Mouse (Mus musculus) heart, embryonic 16.5 days (tissue): ENCODE results near the gene Oard1. TPM values are rescaled to one million over a fixed set of nuclear protein-coding genes. Genes with fewer than 3 reads are reported as not detected.

ENCODE experiments used
- ATAC-seq: fragments of 200-750 bp; cut with Nextera tagmentation; replicated peaks from 2 replicates; pipeline ENCODE4 v1.8.0; 2017; ENCODE audit warnings: moderate number of reproducible peaks; ENCODE audit not compliant: insufficient read depth, low FRiP score; ENCODE audit errors: extremely low read depth
- H3K27ac ChIP-seq: fragments of 300-500 bp; sonication (generic); 2 replicates; pipeline ENCODE4 v1.5.1; 2014; ENCODE audit warnings: mild to moderate bottlenecking, low read length, control low read depth, moderate library complexity
- H3K27me3 ChIP-seq: fragments of 300-500 bp; sonication (generic); 2 replicates; pipeline ENCODE4 v1.6.1; 2014; ENCODE audit warnings: low read length, mixed read lengths; ENCODE audit not compliant: control insufficient read depth, insufficient read depth
- H3K36me3 ChIP-seq: fragments of 300-500 bp; sonication (generic); 2 replicates; pipeline ENCODE4 v1.6.1; 2014; ENCODE audit not compliant: control insufficient read depth, insufficient read depth
- H3K4me1 ChIP-seq: fragments of 300-500 bp; sonication (generic); 2 replicates; pipeline ENCODE4 v1.6.1; 2014; ENCODE audit warnings: low read length, mixed read lengths; ENCODE audit not compliant: control insufficient read depth, insufficient read depth
- H3K4me2 ChIP-seq: fragments of 300-500 bp; sonication (generic); 2 replicates; pipeline ENCODE4 v1.6.1; 2014; ENCODE audit warnings: low read depth, mild to moderate bottlenecking, control low read depth, low read length
- H3K4me3 ChIP-seq: fragments of 300-500 bp; sonication (generic); 2 replicates; pipeline ENCODE4 v1.5.1; 2014; ENCODE audit warnings: mild to moderate bottlenecking, control low read depth, low read length
- H3K9ac ChIP-seq: fragments of 300-500 bp; sonication (generic); 2 replicates; pipeline ENCODE4 v1.6.1; 2014; ENCODE audit warnings: low read length, control low read depth
- H3K9me3 ChIP-seq: fragments of 300-500 bp; sonication (generic); replicated peaks from 2 replicates; pipeline ENCODE4 v1.6.1; 2016; ENCODE audit warnings: low read length; ENCODE audit not compliant: control insufficient read depth
- WGBS: fragments of 180-500 bp; shearing (Covaris S2); extraction: QIAGEN DNeasy Blood & Tissue Kit; methylation state at CpG from one replicate; pipeline ENCODE4 v1.1.7; 2014; 5-methylcytosine and 5-hydroxymethylcytosine counted together
- polyA plus RNA-seq: library from polyadenylated mRNA; unstranded; fragments of >200 nt; fragmentation: Nextera tagmentation; extraction: Ambion mirVana; gene quantifications from 2 replicates; pipeline ENCODE4 v1.2.1, GENCODE M21; 2015

Gene Oard1
- 40.9 and 44.4 TPM in 2 replicates for polyA plus RNA-seq

DNA sequence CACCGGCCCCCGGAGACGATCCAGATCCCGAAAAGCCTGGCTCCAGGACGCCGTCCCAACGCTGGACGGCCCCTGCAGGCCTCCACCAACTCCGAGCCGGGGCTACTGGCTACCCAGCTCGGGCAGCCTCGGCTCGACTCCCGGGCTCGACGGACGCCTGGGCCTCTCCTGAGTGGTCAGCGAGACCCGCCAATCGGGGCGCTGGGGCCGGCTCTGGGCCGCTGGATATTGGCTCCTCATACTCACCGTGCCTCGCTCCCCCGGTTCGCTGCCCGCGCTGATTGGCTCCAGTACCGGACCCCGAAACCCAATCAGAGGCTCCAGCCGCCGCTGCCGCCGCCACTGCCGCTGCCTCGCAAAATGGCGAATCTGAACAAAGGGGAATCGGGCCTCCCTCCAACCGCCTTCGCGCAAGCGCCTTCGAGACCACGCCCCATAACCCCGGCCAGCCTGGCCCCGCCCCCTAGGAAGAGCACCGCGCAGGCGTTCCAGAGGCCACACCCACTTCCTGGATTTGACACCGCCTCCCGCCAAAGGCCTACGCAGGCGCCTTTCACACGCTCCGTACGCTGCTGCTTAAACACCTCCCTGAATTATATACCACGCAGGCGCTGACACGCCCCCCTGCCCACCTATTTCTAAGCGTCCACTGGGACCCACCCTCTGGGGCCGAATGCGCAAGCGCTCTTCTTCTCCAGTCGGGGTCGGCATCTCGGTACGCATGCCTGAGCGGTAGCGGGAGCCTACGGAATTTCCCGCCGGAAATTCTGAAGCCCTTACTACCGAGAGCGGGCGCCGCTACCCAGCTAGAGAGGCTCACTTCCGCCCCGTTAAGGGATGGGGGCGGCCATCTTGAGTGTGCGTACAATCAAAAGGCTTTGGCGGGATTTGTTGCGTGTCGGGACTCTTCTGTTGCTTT, at the start of gene Oard1, which contains the start of gene Nfya:
Oard1 (plus strand) TSS at position 635 of the 919 bp plus-strand sequence.
Nfya (minus strand) TSS at position 527 of the 919 bp plus-strand sequence.
- peak within 1 kb of the TSS; percentile 90 for H3K9ac ChIP-seq
- under 1% methylated on average over 84 of the region's 84 CpGs for WGBS

DNA sequence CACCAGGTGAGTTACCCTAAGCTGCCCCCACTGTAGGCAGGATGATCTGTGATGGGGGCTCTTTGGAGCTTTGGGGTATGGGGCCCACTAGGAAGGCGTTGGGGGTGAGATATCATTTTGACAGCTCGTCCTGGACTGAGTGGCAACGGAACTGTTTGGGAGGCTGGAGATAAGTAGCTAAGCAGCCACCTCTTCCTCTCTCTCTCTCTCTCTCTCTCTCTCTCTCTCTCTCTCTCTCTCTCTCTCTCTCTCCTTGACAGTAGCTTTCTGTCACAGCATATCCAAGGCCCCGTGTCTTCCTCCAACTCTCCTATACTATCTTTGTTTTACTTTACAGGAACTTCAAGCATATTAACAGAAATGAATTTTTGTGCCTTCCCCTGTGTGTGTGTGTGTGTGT, 49.4 kb upstream of the Oard1 start:
- H3K4me3 ChIP-seq = no peak overlapping the region
- H3K9ac ChIP-seq = no peak overlapping the region
- no peaks in the 10 kb centered on the region for H3K36me3 ChIP-seq
- H3K4me2 ChIP-seq = no peak overlapping the region
- no peak overlapping the region for H3K27ac ChIP-seq
- 18% methylated on average over 4 of the region's 4 CpGs for WGBS
- ATAC-seq = no peak
- no peaks in the 10 kb centered on the region; the same call in 1 of the 2 replicates for H3K9me3 ChIP-seq
- H3K27me3 ChIP-seq = no peaks in the 10 kb centered on the region
- H3K4me1 ChIP-seq = peaks cover 19% of the 10 kb centered on the region

More for the DNA sequence above, at the start of gene Oard1, which contains the start of gene Nfya:
- ATAC-seq = peak; percentile 94
- Histone ChIP-seq H3K27ac (peak within 1 kb of the TSS; percentile 99), H3K4me3 (peak within 1 kb of the TSS; percentile 81), H3K4me2 (peak within 1 kb of the TSS; percentile 92), H3K4me1 (peaks cover 27% of the 10 kb centered on the region), H3K36me3 (peaks cover 7% of the 10 kb centered on the region), H3K27me3 (no peaks in the 10 kb centered on the region), H3K9me3 (no peaks in the 10 kb centered on the region)

DNA sequence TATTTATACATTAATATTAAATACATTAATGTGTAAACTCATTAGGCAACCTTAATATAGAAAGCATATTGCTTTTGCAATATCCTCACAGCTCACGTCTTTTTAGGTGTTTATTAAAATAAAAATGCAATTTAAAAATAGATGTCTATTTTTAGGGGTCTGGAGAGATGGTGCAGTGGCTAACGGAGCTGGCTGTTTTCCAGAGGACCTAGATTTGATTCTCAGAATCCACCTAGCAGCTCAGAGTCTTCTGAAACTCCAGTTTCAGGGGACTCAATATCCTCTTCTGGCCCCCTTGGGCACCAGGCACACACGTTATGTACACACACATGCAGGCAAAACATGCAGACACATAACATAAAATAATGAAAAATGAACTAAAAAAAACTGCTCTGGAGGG, 47.5 kb upstream of the Oard1 start:
- Histone ChIP-seq H3K9me3 (no peaks in the 10 kb centered on the region), H3K9ac (0 out of 2 replicates have a peak overlapping the region, but pooled peaks have one; percentile 44), H3K4me3 (no peak overlapping the region), H3K4me1 (peaks cover 19% of the 10 kb centered on the region), H3K4me2 (peak overlapping the region; percentile 50), H3K27me3 (no peaks in the 10 kb centered on the region), H3K36me3 (no peaks in the 10 kb centered on the region), H3K27ac (peak overlapping the region; percentile 76)
- 25% methylated on average over 3 of the region's 3 CpGs for whole genome bisulfite sequencing
- no peak; the same call in 1 of the 2 replicates for ATAC-seq

DNA sequence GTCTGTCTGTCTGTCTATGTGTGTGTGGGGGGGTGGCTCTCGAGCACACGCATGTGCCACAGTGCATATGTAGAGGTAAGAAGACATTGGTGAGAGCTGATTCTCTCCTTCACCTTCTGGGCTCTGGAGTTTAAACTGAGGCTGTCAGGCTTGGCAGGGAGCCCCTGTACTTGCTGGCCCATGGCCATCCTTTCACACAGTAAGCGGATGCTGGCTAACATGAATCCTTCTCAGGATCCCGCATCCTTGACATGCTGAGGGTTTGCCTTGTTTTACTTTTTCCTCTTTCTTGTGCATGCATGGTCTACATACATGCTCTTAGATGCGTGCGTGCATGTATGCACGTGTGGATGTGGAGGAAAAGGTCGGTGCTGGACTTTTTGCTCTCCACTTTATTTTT, 46.8 kb upstream of the Oard1 start:
- peaks cover 19% of the 10 kb centered on the region for H3K4me1 ChIP-seq
- peak overlapping the region; percentile 50; the same call in 1 of the 2 replicates for H3K4me2 ChIP-seq
- ATAC-seq = peak; percentile 58
- no peaks in the 10 kb centered on the region for H3K27me3 ChIP-seq
- no peak overlapping the region for H3K4me3 ChIP-seq
- peak overlapping the region; percentile 76 for H3K27ac ChIP-seq
- 54% methylated on average over 8 of the region's 8 CpGs for WGBS
- H3K36me3 ChIP-seq = no peaks in the 10 kb centered on the region
- no peak overlapping the region for H3K9ac ChIP-seq
- H3K9me3 ChIP-seq = no peaks in the 10 kb centered on the region

DNA sequence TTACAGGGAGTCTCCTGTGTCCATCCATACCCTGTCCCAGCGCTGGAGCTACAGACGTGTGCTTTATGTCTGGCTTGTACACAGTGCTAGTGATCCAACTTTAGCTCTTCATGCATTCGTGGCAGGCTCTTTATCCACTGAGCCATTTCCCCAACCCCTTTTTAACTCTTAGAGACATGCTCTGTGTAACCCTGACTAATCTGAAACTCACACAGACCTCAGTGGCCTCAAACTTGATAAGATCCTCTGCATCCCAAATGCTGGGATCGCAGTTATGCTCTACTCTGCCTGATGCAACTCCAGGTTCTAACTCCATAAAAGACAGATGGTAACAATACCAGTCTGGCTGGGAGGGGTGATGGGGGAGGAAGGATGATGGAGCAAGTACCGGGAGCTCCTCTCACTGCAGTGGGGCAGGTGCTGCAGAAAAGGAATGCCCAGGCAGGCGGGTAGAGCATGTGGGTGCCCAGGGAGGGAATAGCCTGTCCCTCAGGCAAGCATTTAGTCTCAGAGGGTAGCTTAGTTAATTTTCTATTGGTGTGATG, 46.3 kb upstream of the Oard1 start:
- H3K4me2 ChIP-seq = no peak overlapping the region
- 50% methylated on average over 6 of the region's 6 CpGs for WGBS
- H3K27ac ChIP-seq = peak overlapping the region; percentile 76; the same call in 1 of the 2 replicates
- H3K36me3 ChIP-seq = no peaks in the 10 kb centered on the region
- peaks cover 19% of the 10 kb centered on the region for H3K4me1 ChIP-seq
- no peak overlapping the region for H3K4me3 ChIP-seq
- H3K27me3 ChIP-seq = no peaks in the 10 kb centered on the region
- no peak for ATAC-seq
- no peak overlapping the region for H3K9ac ChIP-seq
- H3K9me3 ChIP-seq = no peaks in the 10 kb centered on the region

DNA sequence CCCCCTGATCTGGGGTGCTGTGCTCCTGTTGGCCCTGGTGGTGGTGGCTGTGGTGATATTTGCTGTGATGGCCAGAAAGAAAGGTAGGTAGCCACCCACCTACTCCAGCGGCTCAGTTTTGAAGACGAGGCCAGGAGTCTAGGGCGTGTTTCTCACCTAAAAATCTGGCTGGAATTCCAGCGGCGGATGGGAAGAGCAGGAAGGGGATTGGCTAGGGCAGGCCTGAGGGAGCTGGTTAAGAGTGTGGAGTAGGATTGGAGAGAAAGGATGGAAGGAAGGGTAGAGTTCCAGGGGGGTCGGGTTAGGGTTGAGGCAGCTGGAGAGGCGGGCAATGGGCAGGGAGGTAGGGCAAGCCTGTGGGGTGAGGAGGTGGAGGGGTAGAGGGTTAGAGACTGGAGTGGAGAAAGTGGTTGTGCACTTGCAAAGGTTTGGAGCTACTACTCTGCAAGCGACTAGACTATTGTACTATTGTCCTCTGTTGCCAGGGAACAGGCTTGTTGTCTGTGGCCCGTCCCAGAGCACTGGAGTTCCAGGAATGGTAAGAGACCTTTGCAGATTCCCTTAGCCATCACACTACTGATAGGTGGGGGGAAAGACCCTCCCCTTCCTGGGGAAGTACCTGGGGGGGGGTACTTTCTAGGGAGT, 44.2 kb upstream of the Oard1 start:
- 69% methylated on average over 9 of the region's 9 CpGs for WGBS
- Histone ChIP-seq H3K27ac (no peak overlapping the region), H3K9ac (no peak overlapping the region), H3K4me3 (no peak overlapping the region), H3K9me3 (peaks cover 3% of the 10 kb centered on the region; the same call in 1 of the 2 replicates), H3K36me3 (no peaks in the 10 kb centered on the region), H3K27me3 (no peaks in the 10 kb centered on the region), H3K4me1 (peaks cover 19% of the 10 kb centered on the region), H3K4me2 (no peak overlapping the region)
- no peak for ATAC-seq

DNA sequence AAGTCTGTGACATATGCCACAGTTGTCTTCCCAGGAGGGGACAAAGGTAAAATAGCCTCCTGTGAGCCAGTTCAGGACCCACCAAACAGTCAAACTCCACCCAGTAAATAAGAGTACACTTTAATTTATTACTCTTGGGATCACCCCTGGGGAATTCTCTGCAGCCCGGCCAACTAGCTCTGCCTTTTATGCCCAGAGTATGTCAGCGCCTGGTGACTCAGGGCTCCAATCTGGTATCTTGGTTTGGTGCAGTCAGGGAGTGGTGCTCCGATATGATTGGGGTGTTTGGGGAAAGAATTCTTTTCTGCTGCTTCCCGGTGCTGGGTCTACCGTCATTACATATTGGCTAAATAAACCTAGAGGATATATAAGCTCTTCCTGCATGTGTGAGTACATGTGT, 43.0 kb upstream of the Oard1 start:
- 65% methylated on average over 5 of the region's 5 CpGs for WGBS
- Histone ChIP-seq H3K27ac (no peak overlapping the region), H3K4me2 (no peak overlapping the region), H3K27me3 (no peaks in the 10 kb centered on the region), H3K4me1 (peaks cover 18% of the 10 kb centered on the region), H3K9ac (no peak overlapping the region), H3K4me3 (no peak overlapping the region), H3K36me3 (no peaks in the 10 kb centered on the region), H3K9me3 (peaks cover 3% of the 10 kb centered on the region; the same call in 1 of the 2 replicates)
- no peak for ATAC-seq

DNA sequence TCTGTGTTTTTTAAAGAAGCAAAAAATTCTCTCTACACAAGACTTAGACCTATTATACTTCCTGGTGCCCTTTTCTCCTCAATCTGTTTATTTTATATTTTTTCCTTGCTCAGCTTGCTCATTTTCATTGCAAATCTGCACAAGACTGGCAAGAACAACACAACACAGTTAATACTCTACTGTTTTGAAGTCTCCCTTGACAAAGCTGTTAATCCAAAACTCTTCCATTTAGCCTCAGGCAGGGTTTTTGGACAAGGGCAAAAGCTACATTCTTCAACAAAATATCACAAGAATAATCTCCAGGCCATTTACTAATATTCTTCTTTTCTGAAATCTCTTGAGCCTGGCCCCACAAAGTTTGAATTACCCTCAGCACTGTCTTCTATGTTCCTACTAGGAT, 38.2 kb upstream of the Oard1 start:
- Histone ChIP-seq H3K27me3 (no peaks in the 10 kb centered on the region), H3K9me3 (peaks cover 5% of the 10 kb centered on the region), H3K4me1 (no peaks in the 10 kb centered on the region), H3K27ac (no peak overlapping the region), H3K4me2 (no peak overlapping the region), H3K9ac (no peak overlapping the region), H3K36me3 (no peaks in the 10 kb centered on the region), H3K4me3 (no peak overlapping the region)
- ATAC-seq = no peak
